Mouse (Mus musculus): ENCODE results near the gene Ifngr2. TPM values are rescaled to one million over a fixed set of nuclear protein-coding genes. Genes with fewer than 3 reads are reported as not detected.

Ifngr2 gene
- 3.8 and 5.2 TPM in 2 replicates for polyA plus RNA-seq (2012; rRNA removed)

DNA sequence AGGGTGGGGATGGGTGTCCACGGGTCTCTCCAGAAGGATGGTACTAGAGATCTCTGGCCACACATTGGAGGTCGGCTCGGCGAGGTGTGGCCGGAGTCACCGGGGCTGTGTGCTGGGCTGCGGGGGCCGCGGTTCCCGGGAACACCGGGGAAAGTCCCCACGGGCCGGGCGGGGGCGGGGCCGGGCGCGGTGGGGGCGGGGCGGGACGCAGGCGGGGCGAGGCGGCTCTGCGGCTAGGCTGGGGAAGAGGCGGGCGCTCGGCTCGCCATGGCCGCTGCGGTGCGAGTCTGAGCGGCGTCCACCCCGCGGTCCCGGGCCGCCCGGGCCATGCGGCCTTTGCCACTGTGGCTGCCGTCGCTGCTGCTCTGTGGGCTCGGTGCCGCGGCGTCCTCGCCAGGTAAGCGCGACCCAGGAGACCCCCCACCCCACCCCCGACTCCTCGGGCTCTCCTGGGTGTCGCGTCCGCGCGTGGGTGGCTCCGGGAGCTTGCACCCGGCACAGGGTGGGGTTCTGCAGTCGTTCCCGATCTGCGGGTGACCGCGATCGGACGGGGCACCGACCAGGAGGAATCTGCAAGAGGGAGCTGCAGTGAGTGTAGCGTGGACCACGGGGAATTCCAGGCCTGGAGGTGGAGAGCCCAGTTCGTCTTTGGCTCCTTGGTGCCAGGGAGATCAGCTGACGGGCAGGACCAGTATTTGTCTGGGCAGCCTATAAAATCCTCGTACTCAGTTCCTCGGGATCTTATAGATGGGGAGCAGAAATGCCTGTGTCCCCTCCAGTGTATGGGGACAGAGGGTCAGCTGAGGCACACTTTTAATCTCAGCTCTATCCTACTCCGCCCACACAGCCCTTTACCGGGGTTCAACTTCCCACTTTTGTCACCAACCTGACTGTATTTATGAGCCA, at the start of gene Ifngr2:
Gene Ifngr2, plus strand, starts transcription at position 237 of the 906 bp plus-strand sequence.

DNA sequence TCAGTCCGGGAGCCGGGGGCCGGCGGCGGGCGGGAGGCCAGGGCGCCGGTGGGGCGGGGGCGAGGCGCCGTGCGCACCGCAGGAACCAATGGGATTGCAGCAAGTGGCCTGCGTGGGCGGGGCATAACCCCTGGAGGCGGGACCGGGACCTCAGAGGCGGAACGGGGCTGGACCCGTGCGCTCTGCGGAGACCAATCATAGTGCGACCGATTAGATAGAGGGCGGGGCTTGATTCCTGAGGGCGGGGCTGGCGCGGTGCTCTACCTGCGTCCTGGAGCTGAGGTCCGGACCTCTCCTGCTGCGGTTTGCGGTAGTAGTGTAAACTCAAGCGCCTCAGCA, 50.8 kb downstream of the Ifngr2 start, which contains the start of gene Tmem50b:
Gene Tmem50b, minus strand, starts transcription at position 129 of the 339 bp plus-strand sequence.

Other genes starting within 250 kb of the Ifngr2 start
- 33.2 and 35.6 TPM in 2 replicates for gene Ifnar2, start 174.3 kb upstream of the Ifngr2 start, polyA plus RNA-seq (2012; rRNA removed)
- 0.03 TPM in 1 of 2 replicates, not detected in the other for gene Gm21970, start 155.4 kb upstream of the Ifngr2 start, polyA plus RNA-seq (2012; rRNA removed)
- 11.4 and 14.5 TPM in 2 replicates for gene Il10rb, start 140.9 kb upstream of the Ifngr2 start, polyA plus RNA-seq (2012; rRNA removed)
- gene Ifnar1, start 61.8 kb upstream of the Ifngr2 start, polyA plus RNA-seq (2012; rRNA removed) = 10.5 and 12.6 TPM in 2 replicates
- gene Tmem50b, start 50.7 kb downstream of the Ifngr2 start, polyA plus RNA-seq (2012; rRNA removed) = 2.7 and 3.5 TPM in 2 replicates
- 0.76 and 0.85 TPM in 2 replicates for gene Dnajc28, start 72.0 kb downstream of the Ifngr2 start, polyA plus RNA-seq (2012; rRNA removed)
- 41.1 and 44.3 TPM in 2 replicates for gene Gart, start 99.9 kb downstream of the Ifngr2 start, polyA plus RNA-seq (2012; rRNA removed)
- 66.9 and 78.7 TPM in 2 replicates for gene Son, start 100.4 kb downstream of the Ifngr2 start, polyA plus RNA-seq (2012; rRNA removed)
- gene Donson, start 141.7 kb downstream of the Ifngr2 start, polyA plus RNA-seq (2012; rRNA removed) = 24.6 and 29.8 TPM in 2 replicates
- 18.5 and 19.7 TPM in 2 replicates for gene Cryzl1, start 181.9 kb downstream of the Ifngr2 start, polyA plus RNA-seq (2012; rRNA removed)
- gene Itsn1, start 182.2 kb downstream of the Ifngr2 start, polyA plus RNA-seq (2012; rRNA removed) = 48.9 and 52.5 TPM in 2 replicates